Mouse (Mus musculus) intestine, postnatal 0 days (tissue): ENCODE measurements around the gene Klhdc8a. TPM values are rescaled to one million over a fixed set of nuclear protein-coding genes. Genes with fewer than 3 reads are reported as not detected.

Experiments used
- ATAC-seq: fragments of 200-750 bp; cut with Nextera tagmentation; 2 replicates; pipeline ENCODE4 v1.8.0; 2017; ENCODE audit warnings: mild to moderate bottlenecking, moderate TSS enrichment, moderate library complexity
- H3K27ac ChIP-seq: fragments of 300-500 bp; sonication (generic); 2 replicates; pipeline ENCODE4 v1.5.1; 2014; ENCODE audit warnings: mild to moderate bottlenecking, low read depth, low read length, moderate library complexity
- H3K27me3 ChIP-seq: fragments of 300-500 bp; sonication (generic); replicated peaks from 2 replicates; pipeline ENCODE4 v1.6.1; 2014; ENCODE audit warnings: low read length, mixed read lengths; ENCODE audit not compliant: control insufficient read depth, insufficient read depth
- H3K36me3 ChIP-seq: fragments of 300-500 bp; sonication (generic); 2 replicates; pipeline ENCODE4 v1.6.1; 2014; ENCODE audit warnings: mild to moderate bottlenecking, moderate library complexity; ENCODE audit not compliant: control insufficient read depth, insufficient read depth
- H3K4me1 ChIP-seq: fragments of 300-500 bp; sonication (generic); replicated peaks from 2 replicates; pipeline ENCODE4 v1.6.1; 2014; ENCODE audit warnings: antibody characterized with exemption, low read length, mixed read lengths; ENCODE audit not compliant: control insufficient read depth, insufficient read depth
- H3K4me2 ChIP-seq: fragments of 300-500 bp; sonication (generic); replicated peaks from 2 replicates; pipeline ENCODE4 v1.6.1; 2014; ENCODE audit warnings: low read depth, mild to moderate bottlenecking, moderate library complexity
- H3K4me3 ChIP-seq: fragments of 300-500 bp; sonication (generic); 2 replicates; pipeline ENCODE4 v1.5.1; 2014; ENCODE audit warnings: low read depth, low read length
- H3K9ac ChIP-seq: fragments of 300-500 bp; sonication (generic); 2 replicates; pipeline ENCODE4 v1.6.1; 2014; ENCODE audit warnings: mild to moderate bottlenecking, low read depth, low read length
- H3K9me3 ChIP-seq: fragments of 300-500 bp; sonication (generic); 2 replicates; pipeline ENCODE4 v1.6.1; 2016; ENCODE audit warnings: mixed run types; ENCODE audit not compliant: control insufficient read depth
- CTCF ChIP-seq: sonication (generic); IDR thresholded peaks from 2 replicates; pipeline ENCODE4 v1.5.1; 2016; ENCODE audit warnings: low read depth, mild to moderate bottlenecking, control low read depth, antibody characterized with exemption, moderate library complexity
- WGBS: fragments of 180-500 bp; shearing (Covaris S2); extraction: QIAGEN DNeasy Blood & Tissue Kit; methylation state at CpG from one replicate; pipeline ENCODE4 v1.1.7; 2014; 5-methylcytosine and 5-hydroxymethylcytosine counted together
- polyA plus RNA-seq: library from polyadenylated mRNA; unstranded; fragments of >200 nt; fragmentation: Nextera tagmentation; extraction: Ambion mirVana; gene quantifications from 2 replicates; pipeline ENCODE4 v1.2.1, GENCODE M21; 2015

The Klhdc8a gene
- polyA plus RNA-seq, 1 experiment from 2014 or later, result 0.51 TPM

DNA sequence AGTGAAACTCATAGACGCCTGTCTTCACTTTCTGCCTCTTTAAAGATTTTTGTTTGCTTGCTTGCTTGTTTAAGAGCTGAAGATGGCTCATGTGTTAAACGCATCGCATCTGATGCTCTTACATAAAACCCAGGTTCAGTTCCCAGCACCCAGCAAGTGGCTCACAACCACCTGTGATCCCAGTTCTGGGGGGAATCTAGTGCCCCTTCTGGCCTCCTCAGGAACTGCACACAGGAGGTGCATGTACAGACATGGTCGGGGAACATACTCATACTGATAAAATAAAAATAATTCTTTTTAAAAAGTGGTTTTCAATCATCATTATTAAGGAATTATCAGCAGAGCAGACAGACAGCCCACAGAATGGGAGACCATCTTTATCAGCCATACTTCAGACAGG is 52.6 kb downstream of the Klhdc8a start:
- no peak overlapping the region for H3K4me3 ChIP-seq
- 95% methylated on average over 4 of the region's 4 CpGs for WGBS
- H3K36me3 ChIP-seq, result no peaks in the 10 kb centered on the region
- no peak overlapping the region for H3K27ac ChIP-seq
- 0 out of 2 replicates have a peak, but pooled peaks cover 3% of the 10 kb centered on the region for H3K9me3 ChIP-seq
- no peaks in the 10 kb centered on the region for H3K27me3 ChIP-seq
- no peak overlapping the region for H3K9ac ChIP-seq
- H3K4me2 ChIP-seq, result no peak overlapping the region
- TF ChIP-seq CTCF, result peak; percentile 10; the same call in 1 of the 2 replicates
- no peak for ATAC-seq
- no peaks in the 10 kb centered on the region for H3K4me1 ChIP-seq

DNA sequence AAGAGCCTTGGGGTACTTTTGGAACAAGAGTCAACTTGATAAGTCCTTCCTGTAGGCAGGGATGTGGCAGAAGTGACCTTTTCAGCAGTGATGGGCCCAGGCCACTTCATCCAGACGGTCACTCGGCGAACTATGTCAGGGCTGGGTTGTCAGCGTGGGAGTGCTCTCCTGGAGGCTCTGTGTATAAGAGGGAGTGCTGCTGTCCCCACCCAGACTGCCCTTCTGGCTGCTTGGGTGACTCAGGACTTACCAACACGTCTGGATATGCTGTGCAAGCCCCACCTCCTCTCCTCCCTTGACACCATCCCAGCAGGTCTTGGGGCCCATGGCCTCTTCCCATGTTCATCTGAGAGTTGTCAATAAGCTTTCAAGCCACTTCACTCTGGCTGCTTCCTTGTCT is 55.0 kb downstream of the Klhdc8a start:
- no peaks in the 10 kb centered on the region for H3K27me3 ChIP-seq
- TF ChIP-seq CTCF, result no peak
- WGBS, result 51% methylated on average over 5 of the region's 5 CpGs
- peak; percentile 50 for ATAC-seq
- H3K9ac ChIP-seq, result no peak overlapping the region
- H3K27ac ChIP-seq, result no peak overlapping the region
- H3K4me1 ChIP-seq, result no peaks in the 10 kb centered on the region
- H3K4me2 ChIP-seq, result no peak overlapping the region
- no peaks in the 10 kb centered on the region for H3K36me3 ChIP-seq
- no peak overlapping the region for H3K4me3 ChIP-seq
- H3K9me3 ChIP-seq, result 0 out of 2 replicates have a peak, but pooled peaks cover 3% of the 10 kb centered on the region

DNA sequence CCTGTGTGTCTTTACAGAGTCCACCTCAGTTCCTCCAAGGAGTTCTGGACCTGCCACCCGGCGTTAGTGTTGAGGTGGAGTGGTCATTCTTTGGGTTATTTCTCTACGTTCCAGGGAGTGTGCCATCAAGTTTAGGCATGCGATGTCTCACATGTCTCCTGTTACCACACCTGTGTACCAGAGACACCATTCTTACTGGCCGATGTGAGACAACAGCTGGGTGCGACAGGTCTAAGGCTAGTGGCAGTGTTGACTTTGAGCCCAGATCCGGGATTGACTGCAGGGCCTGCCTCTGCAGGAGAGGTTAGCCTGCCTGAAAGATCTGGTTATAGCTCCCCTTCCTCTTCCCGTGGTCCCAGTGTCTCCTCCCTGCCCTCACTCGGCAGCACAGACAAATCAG is 55.8 kb downstream of the Klhdc8a start:
- ATAC-seq, result no peak
- TF ChIP-seq CTCF, result no peak
- no peak overlapping the region for H3K4me3 ChIP-seq
- no peak overlapping the region for H3K4me2 ChIP-seq
- H3K27ac ChIP-seq, result no peak overlapping the region
- 0 out of 2 replicates have a peak, but pooled peaks cover 3% of the 10 kb centered on the region for H3K9me3 ChIP-seq
- no peak overlapping the region for H3K9ac ChIP-seq
- peaks cover 4% of the 10 kb centered on the region; the same call in 1 of the 2 replicates for H3K36me3 ChIP-seq
- H3K27me3 ChIP-seq, result no peaks in the 10 kb centered on the region
- H3K4me1 ChIP-seq, result no peaks in the 10 kb centered on the region
- 80% methylated on average over 9 of the region's 9 CpGs for WGBS

DNA sequence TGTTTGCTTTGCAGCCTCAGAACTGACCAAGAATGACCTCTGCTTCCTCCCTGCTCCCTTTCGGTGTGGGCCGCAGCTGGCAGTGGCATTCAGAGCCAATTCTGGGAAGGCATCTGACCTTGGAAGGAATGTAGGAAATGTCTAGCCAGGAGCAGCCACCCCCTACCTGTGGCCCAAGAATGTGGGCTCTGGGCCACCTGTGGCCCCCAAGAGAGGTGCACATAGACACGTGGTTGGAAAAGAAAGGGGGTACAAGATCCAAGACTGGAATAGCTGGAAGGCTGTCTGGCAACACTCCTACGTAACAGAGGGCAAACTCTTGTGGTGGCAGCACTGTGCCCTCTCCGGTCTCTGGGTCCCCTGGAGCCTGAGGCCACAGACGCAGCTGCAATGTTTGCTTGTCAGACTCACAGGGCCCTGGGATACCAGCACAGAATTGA is 56.8 kb downstream of the Klhdc8a start:
- no peaks in the 10 kb centered on the region for H3K27me3 ChIP-seq
- H3K27ac ChIP-seq, result no peak overlapping the region
- H3K4me3 ChIP-seq, result no peak overlapping the region
- no peaks in the 10 kb centered on the region for H3K4me1 ChIP-seq
- H3K9ac ChIP-seq, result no peak overlapping the region
- 72% methylated on average over 6 of the region's 6 CpGs for WGBS
- 0 out of 2 replicates have a peak, but pooled peaks cover 3% of the 10 kb centered on the region for H3K9me3 ChIP-seq
- peaks cover 4% of the 10 kb centered on the region; the same call in 1 of the 2 replicates for H3K36me3 ChIP-seq
- ATAC-seq, result no peak
- H3K4me2 ChIP-seq, result no peak overlapping the region
- TF ChIP-seq CTCF, result no peak

DNA sequence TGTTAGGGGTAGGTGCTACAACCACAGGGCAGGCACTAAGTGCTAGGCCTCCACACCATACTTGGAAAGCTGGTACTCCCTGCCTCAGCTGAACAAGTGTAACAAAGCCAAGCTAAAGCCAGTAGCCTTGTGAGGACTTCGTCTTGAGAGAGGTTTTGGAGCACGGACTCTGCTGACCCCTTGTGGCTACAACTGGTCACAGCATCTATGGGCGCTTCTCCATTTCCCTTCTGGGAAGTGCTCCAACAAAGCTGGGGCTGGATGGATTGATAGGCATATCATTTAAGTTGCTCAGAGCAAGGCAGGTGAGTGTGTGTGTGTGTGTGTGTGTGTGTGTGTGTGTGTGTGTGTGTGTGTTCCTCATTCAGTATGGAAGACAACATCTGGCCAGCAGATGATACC is 57.4 kb downstream of the Klhdc8a start:
- Histone ChIP-seq H3K9me3 (0 out of 2 replicates have a peak, but pooled peaks cover 2% of the 10 kb centered on the region), H3K4me2 (no peak overlapping the region), H3K4me1 (no peaks in the 10 kb centered on the region), H3K9ac (no peak overlapping the region), H3K4me3 (no peak overlapping the region), H3K27me3 (no peaks in the 10 kb centered on the region), H3K36me3 (peaks cover 4% of the 10 kb centered on the region; the same call in 1 of the 2 replicates), H3K27ac (no peak overlapping the region)
- ATAC-seq, result 0 out of 2 replicates have a peak, but pooled peaks have one; percentile 34
- peak; percentile 100 for TF ChIP-seq CTCF
- 2% methylated on average over 3 of the region's 3 CpGs for WGBS

- Histone ChIP-seq H3K27me3 (no peaks in the 10 kb centered on the region), H3K9me3 (no peaks in the 10 kb centered on the region), H3K36me3 (peaks cover 4% of the 10 kb centered on the region; the same call in 1 of the 2 replicates), H3K27ac (no peak overlapping the region), H3K4me3 (no peak overlapping the region), H3K4me2 (no peak overlapping the region), H3K9ac (no peak overlapping the region), H3K4me1 (no peaks in the 10 kb centered on the region)
- WGBS, result 61% methylated on average over 1 of the region's 1 CpGs
- no peak for TF ChIP-seq CTCF
- ATAC-seq, result no peak
Observed at GRCm38 (mm10) chr1:132356841-132357240, 58.4 kb downstream of the Klhdc8a start.

Other genes with a start within 250 kb of the Klhdc8a start
- gene Mfsd4a, start 230.6 kb upstream of the Klhdc8a start, polyA plus RNA-seq, result 6.1 and 7.0 TPM in 2 replicates
- 33.7 and 39.3 TPM in 2 replicates for gene Cdk18, start 158.9 kb upstream of the Klhdc8a start, polyA plus RNA-seq
- 0.08 TPM in 1 of 2 replicates, not detected in the other for gene Lemd1, start 107.2 kb upstream of the Klhdc8a start, polyA plus RNA-seq
- gene AC124108.1, start 107.2 kb upstream of the Klhdc8a start, polyA plus RNA-seq, result not detected in 2 replicates
- gene Gm10188, start 68.9 kb upstream of the Klhdc8a start, polyA plus RNA-seq, result not detected in 2 replicates
- gene Nuak2, start 17.5 kb downstream of the Klhdc8a start, polyA plus RNA-seq, result 20.0 and 20.6 TPM in 2 replicates
- gene Tmcc2, start 92.7 kb downstream of the Klhdc8a start, polyA plus RNA-seq, result 2.2 and 2.3 TPM in 2 replicates
- gene Dstyk, start 118.9 kb downstream of the Klhdc8a start, polyA plus RNA-seq, result 3.7 and 3.8 TPM in 2 replicates
- gene Rbbp5, start 178.7 kb downstream of the Klhdc8a start, polyA plus RNA-seq, result 14.5 and 16.6 TPM in 2 replicates
- gene Tmem81, start 207.6 kb downstream of the Klhdc8a start, polyA plus RNA-seq, result 2.9 and 3.1 TPM in 2 replicates
- 0.14 and 0.29 TPM in 2 replicates for gene Cntn2, start 244.6 kb downstream of the Klhdc8a start, polyA plus RNA-seq